Mouse (Mus musculus): ENCODE measurements at regions not wholly inside any gene's neighbourhood (a gene's known extent, or its start where the extent isn't known, plus 50 kb on each side); places are given as distances from the start of the nearest gene placed in this dataset.

DNA sequence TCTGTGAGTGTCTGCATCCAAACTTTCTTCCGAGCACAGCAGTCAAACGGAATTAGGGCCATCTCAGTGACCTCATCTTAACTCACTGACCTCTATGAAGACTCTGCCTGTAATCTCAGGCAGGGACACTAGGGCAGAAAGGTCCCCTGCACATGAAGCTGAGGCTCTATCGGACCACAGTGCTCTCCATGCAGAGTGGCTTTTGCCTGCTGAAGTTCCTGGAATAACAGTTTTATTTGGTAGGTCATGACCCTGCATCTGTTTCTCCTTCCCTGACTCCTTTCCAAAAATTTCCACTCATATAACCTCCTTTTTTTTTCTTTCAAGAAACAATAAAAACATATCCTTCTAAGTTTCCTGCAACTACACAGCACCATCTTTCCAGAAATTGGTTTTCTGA is 136.9 kb upstream of the Klf3 start:
- TF ChIP-seq POLR2A (IDR thresholded peaks at IDR 0.05; ENCODE audit: insufficient read depth, low read length) (no peak), CTCF (IDR thresholded peaks at IDR 0.05; ENCODE audit: low read depth, low read length) (no peak), EP300 (IDR thresholded peaks at IDR 0.05; ENCODE audit: insufficient read depth, low read depth, low read length) (no peak)

All from ES-Bruce4 (cell line).